ENCODE assay signal across 10 mouse cellular contexts in the genomic region with DNA sequence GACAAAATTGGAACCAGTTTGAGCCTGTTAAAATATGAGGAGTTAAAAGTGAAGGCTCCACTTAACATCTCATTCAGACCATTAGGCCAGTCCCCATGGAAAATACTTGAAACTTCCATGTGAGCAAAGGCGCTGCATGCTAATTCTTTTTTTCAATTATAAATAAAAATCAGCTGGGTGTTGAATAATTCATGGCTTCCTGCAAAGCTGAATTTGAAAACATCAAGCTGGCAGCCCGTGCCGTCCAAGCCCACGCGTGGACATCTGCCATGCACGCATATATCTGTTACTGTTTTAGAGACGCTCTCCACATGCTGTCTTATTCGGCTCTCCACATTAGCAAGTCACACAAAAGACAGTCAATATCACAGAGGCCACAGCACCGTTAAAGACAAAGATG.
DNase-seq lines count a peak whose midpoint lies in the region; ATAC-seq and TF ChIP-seq lines count a peak whose summit lies in the region.
"Had no signal": no experiment of that assay in that cellular context is flagged by ENCODE, and none has a peak within 500 bp of the region (broad histone marks: within the 10 kb centered on the region; RNA-seq: fewer than 3 reads in every experiment).

No protein-coding gene starts in this region.

- DNase-seq in neural tube, embryonic 11.5 days (ENCODE audit: low spot score) = peak; percentile 36
- DNase-seq in neural tube, embryonic 10.5 days (ENCODE audit: extremely low spot score, low spot score) = no peak
- peak; percentile 84 to 90 for DNase-seq in layer of hippocampus, adult 2 months (ENCODE audit: low spot score in 2 of 2)
- no peak for DNase-seq in adrenal gland, adult 8-10 months
- no peak for DNase-seq in Muller cell, postnatal 12 days (ENCODE audit: inconsistent ontology term)
- no peak for DNase-seq in heart, adult 9 months (ENCODE audit: low spot score in 2 of 2)
- DNase-seq: heart, postnatal 14 days; liver, embryonic 13.5 days had no signal

- H3K4me1 ChIP-seq in neural tube, embryonic 11.5 days (ENCODE audit: control insufficient read depth, insufficient read depth, low read length) = no peaks in the 10 kb centered on the region
- H3K4me1 ChIP-seq in midbrain, embryonic 13.5 days (replicated peaks) = peaks cover 18% of the 10 kb centered on the region
- H3K4me1 ChIP-seq: liver, embryonic 13.5 days had no signal

- WGBS in neural tube, embryonic 11.5 days = 44% methylated on average over 9 of the region's 9 CpGs
- 18% methylated on average over 9 of the region's 9 CpGs for WGBS in midbrain, embryonic 13.5 days

- no peak overlapping the region for H3K9ac ChIP-seq in neural tube, embryonic 11.5 days (ENCODE audit: low read length)
- no peak overlapping the region for H3K9ac ChIP-seq in midbrain, embryonic 13.5 days (replicated peaks)
- H3K9ac ChIP-seq: liver, embryonic 13.5 days had no signal

- no peak overlapping the region for H3K27ac ChIP-seq in neural tube, embryonic 11.5 days (ENCODE audit: low read depth, low read length)
- H3K27ac ChIP-seq in layer of hippocampus, adult 2 months = peak overlapping the region; percentile 49
- H3K27ac ChIP-seq in midbrain, embryonic 13.5 days = peak overlapping the region; percentile 75
- H3K27ac ChIP-seq: liver, embryonic 13.5 days had no signal

- no peaks in the 10 kb centered on the region for H3K36me3 ChIP-seq in neural tube, embryonic 11.5 days (ENCODE audit: control insufficient read depth, insufficient read depth, low read length)
- no peaks in the 10 kb centered on the region for H3K36me3 ChIP-seq in midbrain, embryonic 13.5 days
- H3K36me3 ChIP-seq: liver, embryonic 13.5 days had no signal

- no peak overlapping the region for H3K4me3 ChIP-seq in neural tube, embryonic 11.5 days (ENCODE audit: low read depth, low read length)
- H3K4me3 ChIP-seq in layer of hippocampus, adult 2 months = no peak overlapping the region
- H3K4me3 ChIP-seq in midbrain, embryonic 13.5 days (replicated peaks) = no peak overlapping the region
- H3K4me3 ChIP-seq: liver, embryonic 13.5 days had no signal

- peak; percentile 88 for ATAC-seq in neural tube, embryonic 11.5 days (ENCODE audit: insufficient read depth, low FRiP score, low TSS enrichment)
- peak; percentile 94 for ATAC-seq in midbrain, embryonic 13.5 days
- ATAC-seq in CD4-positive, CD25-positive, alpha-beta regulatory T cell, adult 4 months = no peak

- no peak for TF ChIP-seq CTCF in layer of hippocampus, adult 2 months (conservative IDR thresholded peaks at IDR 0.05)

- H3K27me3 ChIP-seq in neural tube, embryonic 11.5 days (ENCODE audit: control insufficient read depth, insufficient read depth, low read length) = no peaks in the 10 kb centered on the region
- no peaks in the 10 kb centered on the region for H3K27me3 ChIP-seq in midbrain, embryonic 13.5 days
- H3K27me3 ChIP-seq: liver, embryonic 13.5 days had no signal

- H3K9me3 ChIP-seq in neural tube, embryonic 11.5 days (ENCODE audit: control insufficient read depth, low read length) = no peaks in the 10 kb centered on the region
- H3K9me3 ChIP-seq in midbrain, embryonic 13.5 days = no peaks in the 10 kb centered on the region
- H3K9me3 ChIP-seq: liver, embryonic 13.5 days had no signal

- no peak overlapping the region for H3K4me2 ChIP-seq in neural tube, embryonic 11.5 days (ENCODE audit: low read depth)
- H3K4me2 ChIP-seq in midbrain, embryonic 13.5 days (replicated peaks) = peak overlapping the region; percentile 22
- H3K4me2 ChIP-seq: liver, embryonic 13.5 days had no signal

Comparison
In these comparisons a context has a peak if more than half of its experiments do, and no peak if none do; other contexts are left out.
1. DNase-seq: peak in neural tube, embryonic 11.5 days (single experiment) and layer of hippocampus, adult 2 months (2 of 2); none in neural tube, embryonic 10.5 days (single experiment), adrenal gland, adult 8-10 months (single experiment), Muller cell, postnatal 12 days (single experiment) and heart, adult 9 months (0 of 2).